Mouse (Mus musculus): ENCODE measurements around the gene Gm11639. TPM values are rescaled to one million over a fixed set of nuclear protein-coding genes. Genes with fewer than 3 reads are reported as not detected.
"Not testable (repeated sequence)": the region's sequence is repeated elsewhere in the genome, so short reads cannot be mapped to it uniquely, and the experiment has no call there.

The Gm11639 gene
- polyA plus RNA-seq, 1 experiment from 2014 or later, result not detected

- ATAC-seq, result peak; percentile 93
- Histone ChIP-seq H3K27ac (no peak within 1 kb of the TSS), H3K9me3 (replicated peaks) (no peaks in the 10 kb centered on the region), H3K4me1 (peaks cover 12% of the 10 kb centered on the region), H3K4me3 (peak within 1 kb of the TSS; percentile 96), H3K9ac (peak within 1 kb of the TSS; percentile 74), H3K36me3 (ENCODE audit: poor library complexity, severe bottlenecking) (peaks cover 16% of the 10 kb centered on the region; the same call in 1 of the 2 replicates), H3K27me3 (no peaks in the 10 kb centered on the region), H3K4me2 (peak within 1 kb of the TSS; percentile 91)
- WGBS, result 2% methylated on average over 28 of the region's 38 CpGs
Measured at GRCm38 (mm10) chr11:105125735-105126519, 440.4 kb downstream of the Gm11639 start, which contains the start of gene Mettl2. Gene Mettl2, plus strand, starts transcription at chr11:105126425.

- ATAC-seq, result peak; percentile 36
- H3K27ac ChIP-seq, result no peak overlapping the region
- H3K36me3 ChIP-seq (ENCODE audit: poor library complexity, severe bottlenecking), result peaks cover 22% of the 10 kb centered on the region
- H3K9ac ChIP-seq, result peak overlapping the region; percentile 74
- H3K4me2 ChIP-seq, result peak overlapping the region; percentile 91
- peaks cover 12% of the 10 kb centered on the region for H3K4me1 ChIP-seq
- H3K27me3 ChIP-seq, result no peaks in the 10 kb centered on the region
- peak overlapping the region; percentile 96 for H3K4me3 ChIP-seq
- H3K9me3 ChIP-seq (replicated peaks), result no peaks in the 10 kb centered on the region
- under 1% methylated on average over 49 of the region's 49 CpGs for WGBS
Measured at GRCm38 (mm10) chr11:105126520-105127029, 441.1 kb downstream of the Gm11639 start.

GRCm38 (mm10) chr11:105135692-105136091 lies 450.2 kb downstream of the Gm11639 start:
- ATAC-seq, result no peak
- H3K4me3 ChIP-seq, result no peak overlapping the region

GRCm38 (mm10) chr11:105137255-105137654 lies 451.7 kb downstream of the Gm11639 start:
- H3K27me3 ChIP-seq; H3K4me2 ChIP-seq; H3K9me3 ChIP-seq (replicated peaks); H3K4me1 ChIP-seq; H3K27ac ChIP-seq; H3K4me3 ChIP-seq; H3K9ac ChIP-seq; ATAC-seq: not testable (repeated sequence)
- peaks cover 95% of the 10 kb centered on the region for H3K36me3 ChIP-seq (ENCODE audit: poor library complexity, severe bottlenecking)
- 96% methylated on average over 2 of the region's 2 CpGs for WGBS

More at GRCm38 (mm10) chr11:105135692-105136091, 450.2 kb downstream of the Gm11639 start:
- Histone ChIP-seq H3K27ac (no peak overlapping the region), H3K9me3 (replicated peaks) (no peaks in the 10 kb centered on the region), H3K4me2 (no peak overlapping the region), H3K9ac (no peak overlapping the region), H3K36me3 (ENCODE audit: poor library complexity, severe bottlenecking) (peaks cover 99% of the 10 kb centered on the region), H3K4me1 (no peaks in the 10 kb centered on the region), H3K27me3 (no peaks in the 10 kb centered on the region)
- 98% methylated on average over 7 of the region's 7 CpGs for WGBS

GRCm38 (mm10) chr11:105140512-105140911 lies 455.0 kb downstream of the Gm11639 start:
- H3K9me3 ChIP-seq (replicated peaks); H3K9ac ChIP-seq; H3K27ac ChIP-seq; H3K4me2 ChIP-seq; H3K4me1 ChIP-seq; H3K4me3 ChIP-seq; H3K27me3 ChIP-seq; ATAC-seq: not testable (repeated sequence)
- 96% methylated on average over 8 of the region's 8 CpGs for WGBS
- peaks cover 63% of the 10 kb centered on the region for H3K36me3 ChIP-seq (ENCODE audit: poor library complexity, severe bottlenecking)

- Histone ChIP-seq H3K4me3 (no peak overlapping the region), H3K27ac (no peak overlapping the region), H3K36me3 (ENCODE audit: poor library complexity, severe bottlenecking) (peaks cover 57% of the 10 kb centered on the region), H3K27me3 (no peaks in the 10 kb centered on the region), H3K4me2 (no peak overlapping the region), H3K4me1 (no peaks in the 10 kb centered on the region), H3K9ac (no peak overlapping the region), H3K9me3 (replicated peaks) (no peaks in the 10 kb centered on the region)
- no peak for ATAC-seq
- 97% methylated on average over 5 of the region's 5 CpGs for WGBS
Measured at GRCm38 (mm10) chr11:105141115-105141514, 455.6 kb downstream of the Gm11639 start.

GRCm38 (mm10) chr11:105143564-105143963 lies 458.1 kb downstream of the Gm11639 start:
- no peak overlapping the region for H3K9ac ChIP-seq
- ATAC-seq, result no peak
- no peaks in the 10 kb centered on the region for H3K27me3 ChIP-seq
- no peak overlapping the region for H3K4me2 ChIP-seq
- H3K36me3 ChIP-seq (ENCODE audit: poor library complexity, severe bottlenecking), result peaks cover 32% of the 10 kb centered on the region
- H3K4me1 ChIP-seq, result no peaks in the 10 kb centered on the region
- H3K9me3 ChIP-seq (replicated peaks), result no peaks in the 10 kb centered on the region
- no peak overlapping the region for H3K27ac ChIP-seq
- no peak overlapping the region for H3K4me3 ChIP-seq

- Histone ChIP-seq H3K36me3 (ENCODE audit: poor library complexity, severe bottlenecking) (peaks cover 28% of the 10 kb centered on the region), H3K27me3 (no peaks in the 10 kb centered on the region), H3K27ac (no peak overlapping the region), H3K4me1 (no peaks in the 10 kb centered on the region), H3K4me3 (no peak overlapping the region), H3K9ac (no peak overlapping the region), H3K4me2 (no peak overlapping the region), H3K9me3 (replicated peaks) (no peaks in the 10 kb centered on the region)
- no peak for ATAC-seq
- WGBS, result 84% methylated on average over 3 of the region's 3 CpGs
Measured at GRCm38 (mm10) chr11:105144084-105144483, 458.6 kb downstream of the Gm11639 start.

GRCm38 (mm10) chr11:105144508-105145210 lies 459.2 kb downstream of the Gm11639 start:
- no peak overlapping the region for H3K27ac ChIP-seq
- WGBS, result 86% methylated on average over 11 of the region's 11 CpGs
- H3K4me3 ChIP-seq, result no peak overlapping the region
- no peak overlapping the region for H3K9ac ChIP-seq
- H3K36me3 ChIP-seq (ENCODE audit: poor library complexity, severe bottlenecking), result peaks cover 22% of the 10 kb centered on the region
- H3K9me3 ChIP-seq (replicated peaks), result no peaks in the 10 kb centered on the region
- ATAC-seq, result no peak
- no peaks in the 10 kb centered on the region for H3K27me3 ChIP-seq
- no peak overlapping the region for H3K4me2 ChIP-seq
- H3K4me1 ChIP-seq, result no peaks in the 10 kb centered on the region

GRCm38 (mm10) chr11:105145211-105145610 lies 459.7 kb downstream of the Gm11639 start:
- Histone ChIP-seq H3K4me1 (no peaks in the 10 kb centered on the region), H3K4me2 (no peak overlapping the region), H3K27me3 (no peaks in the 10 kb centered on the region), H3K9ac (no peak overlapping the region), H3K27ac (no peak overlapping the region), H3K4me3 (no peak overlapping the region), H3K36me3 (ENCODE audit: poor library complexity, severe bottlenecking) (peaks cover 16% of the 10 kb centered on the region; the same call in 1 of the 2 replicates), H3K9me3 (replicated peaks) (no peaks in the 10 kb centered on the region)
- 91% methylated on average over 10 of the region's 10 CpGs for WGBS
- ATAC-seq, result no peak

GRCm38 (mm10) chr11:105146593-105146992 lies 461.1 kb downstream of the Gm11639 start, which contains the start of gene Gm10842:
Gene Gm10842, plus strand, starts transcription at chr11:105146893.
- H3K4me1 ChIP-seq, result no peaks in the 10 kb centered on the region
- no peaks in the 10 kb centered on the region for H3K9me3 ChIP-seq (replicated peaks)
- H3K27me3 ChIP-seq, result no peaks in the 10 kb centered on the region
- H3K4me3 ChIP-seq, result no peak within 1 kb of the TSS
- no peak within 1 kb of the TSS for H3K27ac ChIP-seq
- 0 out of 2 replicates have a peak, but pooled peaks cover 4% of the 10 kb centered on the region for H3K36me3 ChIP-seq (ENCODE audit: poor library complexity, severe bottlenecking)
- no peak within 1 kb of the TSS for H3K9ac ChIP-seq
- H3K4me2 ChIP-seq, result no peak within 1 kb of the TSS
- 76% methylated on average over 3 of the region's 3 CpGs for WGBS
- ATAC-seq, result no peak

GRCm38 (mm10) chr11:105149353-105149752 lies 463.8 kb downstream of the Gm11639 start:
- WGBS, result 76% methylated on average over 3 of the region's 3 CpGs
- Histone ChIP-seq H3K27me3 (no peaks in the 10 kb centered on the region), H3K36me3 (ENCODE audit: poor library complexity, severe bottlenecking) (no peaks in the 10 kb centered on the region)

More at GRCm38 (mm10) chr11:105149353-105149752, 463.8 kb downstream of the Gm11639 start:
- H3K4me3 ChIP-seq, result no peak overlapping the region
- no peak overlapping the region for H3K27ac ChIP-seq
- no peak for ATAC-seq
- H3K4me1 ChIP-seq, result peaks cover 9% of the 10 kb centered on the region
- no peaks in the 10 kb centered on the region for H3K9me3 ChIP-seq (replicated peaks)
- H3K4me2 ChIP-seq, result no peak overlapping the region
- no peak overlapping the region for H3K9ac ChIP-seq

Measured in forebrain, embryonic 13.5 days (tissue).